Mouse (Mus musculus) heart, postnatal 0 days (tissue): Measurements from ENCODE around the gene Gm1043.

Experiments
- CTCF ChIP-seq: IDR thresholded peaks from 2 replicates; pipeline ENCODE4 v1.5.1; 2016; ENCODE audit warnings: antibody characterized with exemption, control low read depth, low read depth
- EP300 ChIP-seq: IDR thresholded peaks from 2 replicates; pipeline ENCODE4 v1.6.1; 2016; ENCODE audit warnings: antibody characterized with exemption, low read depth

GRCm38 (mm10) chr5:37158408-37158807, 73.2 kb downstream of the Gm1043 start:
- no peak for TF ChIP-seq CTCF
- TF ChIP-seq EP300, result no peak
